Mouse (Mus musculus): ENCODE results near the gene Gtf2i. TPM values are rescaled to one million over a fixed set of nuclear protein-coding genes. Genes with fewer than 3 reads are reported as not detected.
A peak's percentile ranks its signal among the peaks of the same experiment; 100 is the strongest.

Gene Gtf2i
- total RNA-seq, 2 experiments from 2014 or later: 195 to 218 TPM

GRCm38 (mm10) chr5:134249245-134249649 is 65.3 kb downstream of the Gtf2i start:
- no peak for DNase-seq
- intact Hi-C loops (cut with DNase I): no loop called here

- DNase-seq: no peak
- intact Hi-C loops (cut with DNase I): no loop called here
Observed at GRCm38 (mm10) chr5:134248608-134249244, 65.8 kb downstream of the Gtf2i start.

- intact Hi-C loops (cut with DNase I): no loop called here
- DNase-seq: no peak
Observed at GRCm38 (mm10) chr5:134246146-134246545, 68.4 kb downstream of the Gtf2i start.

- intact Hi-C loops (cut with DNase I): no loop called here
- DNase-seq: no peak
Observed at GRCm38 (mm10) chr5:134244890-134245289, 69.7 kb downstream of the Gtf2i start.

GRCm38 (mm10) chr5:134243661-134244436 is 70.7 kb downstream of the Gtf2i start:
- DNase-seq: no peak
- intact Hi-C loops (cut with DNase I): no loop called here

- intact Hi-C loops (cut with DNase I): no loop called here
- no peak for DNase-seq
Observed at GRCm38 (mm10) chr5:134241831-134242230, 72.7 kb downstream of the Gtf2i start.

- intact Hi-C loops (cut with DNase I): no loop called here
- no peak for DNase-seq
Observed at GRCm38 (mm10) chr5:134237936-134238760, 76.4 kb downstream of the Gtf2i start.

GRCm38 (mm10) chr5:134237508-134237907 is 77.1 kb downstream of the Gtf2i start:
- intact Hi-C loops (cut with DNase I): no loop called here

GRCm38 (mm10) chr5:134236796-134237195 is 77.8 kb downstream of the Gtf2i start:
- intact Hi-C loops (cut with DNase I): no loop called here
- DNase-seq: no peak

More at GRCm38 (mm10) chr5:134237508-134237907, 77.1 kb downstream of the Gtf2i start:
- DNase-seq: no peak

- intact Hi-C loops (cut with DNase I): no loop called here
- DNase-seq: no peak
Observed at GRCm38 (mm10) chr5:134236241-134236640, 78.3 kb downstream of the Gtf2i start.

- intact Hi-C loops (cut with DNase I): loop anchor here (2.0 kb wide), 1 partner anchor 48 kb away; no protein-coding TSS in a partner anchor
- peak in 1 of 2 experiments; percentile 61 for DNase-seq
Observed at GRCm38 (mm10) chr5:134235111-134235510, 79.4 kb downstream of the Gtf2i start.

- intact Hi-C loops (cut with DNase I): loop anchor here (2.0 to 5.0 kb wide), 2 partner anchors 47 to 108 kb away; no protein-coding TSS in a partner anchor
- DNase-seq: no peak
Observed at GRCm38 (mm10) chr5:134234205-134234604, 80.4 kb downstream of the Gtf2i start.

GRCm38 (mm10) chr5:134233244-134233651 is 81.3 kb downstream of the Gtf2i start:
- DNase-seq: no peak
- intact Hi-C loops (cut with DNase I): loop anchor here (5.0 kb wide), 1 partner anchor 109 kb away; no protein-coding TSS in a partner anchor

GRCm38 (mm10) chr5:134232568-134232967 is 82.0 kb downstream of the Gtf2i start:
- peak; percentile 43 to 51 for DNase-seq
- intact Hi-C loops (cut with DNase I): loop anchor here (5.0 kb wide), 1 partner anchor 110 kb away; no protein-coding TSS in a partner anchor

GRCm38 (mm10) chr5:134232111-134232510 is 82.4 kb downstream of the Gtf2i start:
- intact Hi-C loops (cut with DNase I): loop anchor here (5.0 kb wide), 1 partner anchor 110 kb away; no protein-coding TSS in a partner anchor
- no peak for DNase-seq

GRCm38 (mm10) chr5:134231376-134231775 is 83.2 kb downstream of the Gtf2i start:
- intact Hi-C loops (cut with DNase I): loop anchor here (5.0 kb wide), 1 partner anchor 111 kb away; no protein-coding TSS in a partner anchor
- peak; percentile 34 to 47 for DNase-seq

GRCm38 (mm10) chr5:134229391-134229790 is 85.2 kb downstream of the Gtf2i start, which contains the start of gene Ncf1:
Gene Ncf1, minus strand, starts transcription at chr5:134229625.
- intact Hi-C loops (cut with DNase I): no loop called here
- no peak for DNase-seq

- intact Hi-C loops (cut with DNase I): no loop called here
- DNase-seq: no peak
Observed at GRCm38 (mm10) chr5:134228249-134228638, 86.3 kb downstream of the Gtf2i start.

GRCm38 (mm10) chr5:134227574-134228248 is 86.8 kb downstream of the Gtf2i start:
- intact Hi-C loops (cut with DNase I): no loop called here
- DNase-seq: peak in 1 of 2 experiments; percentile 56

GRCm38 (mm10) chr5:134226946-134227345 is 87.6 kb downstream of the Gtf2i start:
- no peak for DNase-seq

More at GRCm38 (mm10) chr5:134226946-134227345, 87.6 kb downstream of the Gtf2i start:
- intact Hi-C loops (cut with DNase I): no loop called here

Measured in heart, postnatal 10 days (tissue).